Mouse (Mus musculus): ENCODE data around the gene Rpl27.
"Not testable (repeated sequence)": the region's sequence is repeated elsewhere in the genome, so short reads cannot be mapped to it uniquely, and the experiment has no call there.

- TF ChIP-seq CTCF (IDR thresholded peaks at IDR 0.05; ENCODE audit: control insufficient read depth, insufficient read depth, insufficient read length); MYOG (IDR thresholded peaks at IDR 0.05; ENCODE audit: control insufficient read depth, extremely low read depth, insufficient read length); CEBPB (IDR thresholded peaks at IDR 0.05; ENCODE audit: low read depth); MYOD1 (IDR thresholded peaks at IDR 0.05; ENCODE audit: control insufficient read depth, insufficient read length, low read depth); USF1 (IDR thresholded peaks at IDR 0.05; ENCODE audit: low read depth); MAX (IDR thresholded peaks at IDR 0.05): not testable (repeated sequence)
Observed at GRCm38 (mm10) chr11:101473686-101474085, 31.6 kb downstream of the Rpl27 start.

Data from C2C12 (cell line).